Mouse (Mus musculus) hindbrain, embryonic 14.5 days (tissue): ENCODE data around the gene Tas1r1. TPM values are rescaled to one million over a fixed set of nuclear protein-coding genes. Genes with fewer than 3 reads are reported as not detected.

ENCODE experiments used
- ATAC-seq: fragments of 200-750 bp; cut with Nextera tagmentation; 2 replicates; pipeline ENCODE4 v1.8.0; 2017; ENCODE audit warnings: moderate number of reproducible peaks, mild to moderate bottlenecking, moderate TSS enrichment, moderate library complexity; ENCODE audit not compliant: low FRiP score
- DNase-seq: peaks from one replicate; pipeline ENCODE4 v3.0.0-alpha.2; 2015; ENCODE audit warnings: low spot score
- H3K27ac ChIP-seq: fragments of 300-500 bp; sonication (generic); 2 replicates; pipeline ENCODE4 v1.5.1; 2014; ENCODE audit warnings: mild to moderate bottlenecking, moderate library complexity
- H3K27me3 ChIP-seq: fragments of 300-500 bp; sonication (generic); 2 replicates; pipeline ENCODE4 v1.6.1; 2014; ENCODE audit warnings: mild to moderate bottlenecking, low read length, mixed read lengths; ENCODE audit not compliant: control insufficient read depth, insufficient read depth
- H3K36me3 ChIP-seq: fragments of 300-500 bp; sonication (generic); replicated peaks from 2 replicates; pipeline ENCODE4 v1.6.1; 2014; ENCODE audit not compliant: control insufficient read depth, insufficient read depth
- H3K4me1 ChIP-seq: fragments of 300-500 bp; sonication (generic); replicated peaks from 2 replicates; pipeline ENCODE4 v1.6.1; 2014; ENCODE audit warnings: antibody characterized with exemption, low read length, mixed read lengths; ENCODE audit not compliant: control insufficient read depth, insufficient read depth
- H3K4me2 ChIP-seq: fragments of 300-500 bp; sonication (generic); replicated peaks from 2 replicates; pipeline ENCODE4 v1.6.1; 2014; ENCODE audit warnings: mild to moderate bottlenecking, moderate library complexity
- H3K4me3 ChIP-seq: fragments of 300-500 bp; sonication (generic); replicated peaks from 2 replicates; pipeline ENCODE4 v1.5.1; 2014; ENCODE audit warnings: mild to moderate bottlenecking, low read length
- H3K9ac ChIP-seq: fragments of 300-500 bp; sonication (generic); 2 replicates; pipeline ENCODE4 v1.6.1; 2014
- H3K9me3 ChIP-seq: fragments of 300-500 bp; sonication (generic); 2 replicates; pipeline ENCODE4 v1.6.1; 2016; ENCODE audit warnings: low read length; ENCODE audit not compliant: control insufficient read depth
- WGBS: fragments of 180-500 bp; shearing (Covaris S2); extraction: QIAGEN DNeasy Blood & Tissue Kit; methylation state at CpG from one replicate; pipeline ENCODE4 v1.1.7; 2014; 5-methylcytosine and 5-hydroxymethylcytosine counted together
- polyA plus RNA-seq: library from polyadenylated mRNA; unstranded; fragments of >200 nt; fragmentation: Nextera tagmentation; extraction: Ambion mirVana; gene quantifications from 2 replicates; pipeline ENCODE4 v1.2.1, GENCODE M21; 2014

Tas1r1 gene
- polyA plus RNA-seq, 1 experiment from 2014 or later = 1.0 TPM

DNA sequence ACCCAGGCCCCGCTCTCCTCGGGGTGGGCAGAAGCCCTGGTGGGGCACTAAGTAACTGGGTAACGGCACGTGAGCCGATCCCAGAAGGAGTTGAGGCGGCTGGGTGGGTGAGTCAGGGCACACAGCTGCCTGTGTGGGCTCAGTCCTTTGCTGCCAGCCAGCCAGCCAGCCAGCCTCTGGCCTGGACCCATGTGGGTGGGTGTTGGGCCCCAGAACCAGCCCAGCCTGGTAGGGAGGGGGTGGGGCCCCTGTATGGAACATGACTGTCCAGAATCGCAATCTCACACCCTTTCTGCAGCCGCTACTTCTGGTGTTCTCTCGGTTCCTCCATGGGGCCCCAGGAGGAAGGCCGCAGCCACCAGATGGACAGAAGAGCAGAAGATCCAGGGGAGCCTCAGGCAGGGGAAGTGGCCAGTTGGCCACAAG lies 39.8 kb upstream of the Tas1r1 start:
- H3K4me3 ChIP-seq = no peak overlapping the region
- no peaks in the 10 kb centered on the region for H3K4me1 ChIP-seq
- no peak overlapping the region for H3K4me2 ChIP-seq
- no peaks in the 10 kb centered on the region for H3K36me3 ChIP-seq
- H3K9ac ChIP-seq = no peak overlapping the region
- DNase-seq = no peak
- no peak overlapping the region for H3K27ac ChIP-seq
- WGBS = 90% methylated on average over 10 of the region's 10 CpGs
- no peak for ATAC-seq
- no peaks in the 10 kb centered on the region for H3K9me3 ChIP-seq
- no peaks in the 10 kb centered on the region for H3K27me3 ChIP-seq

DNA sequence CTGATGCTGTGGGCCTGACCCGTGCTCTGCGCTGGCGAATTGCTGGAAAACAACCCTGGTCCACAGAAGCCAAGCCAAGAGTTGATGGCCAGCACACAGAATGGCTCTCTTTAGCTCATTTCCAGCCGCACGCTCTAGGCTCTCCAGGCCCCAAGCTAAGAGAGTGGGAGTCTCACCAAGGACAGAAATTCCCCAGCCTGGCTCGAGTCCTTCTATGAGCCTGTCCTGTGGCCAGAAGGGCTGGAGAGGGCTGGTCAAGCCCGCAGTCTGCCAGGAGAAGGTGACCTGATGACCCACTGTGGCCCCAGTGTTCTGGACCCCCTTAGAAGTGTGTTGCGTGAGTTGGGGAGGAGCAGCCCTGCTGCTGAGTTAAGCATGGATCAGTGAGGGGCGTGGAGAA lies 38.8 kb upstream of the Tas1r1 start:
- no peaks in the 10 kb centered on the region for H3K27me3 ChIP-seq
- H3K4me2 ChIP-seq = no peak overlapping the region
- H3K4me3 ChIP-seq = no peak overlapping the region
- no peak for DNase-seq
- H3K4me1 ChIP-seq = peaks cover 5% of the 10 kb centered on the region; the same call in 1 of the 2 replicates
- H3K9me3 ChIP-seq = no peaks in the 10 kb centered on the region
- 88% methylated on average over 9 of the region's 9 CpGs for WGBS
- H3K9ac ChIP-seq = no peak overlapping the region
- H3K27ac ChIP-seq = no peak overlapping the region
- no peaks in the 10 kb centered on the region for H3K36me3 ChIP-seq
- ATAC-seq = no peak

DNA sequence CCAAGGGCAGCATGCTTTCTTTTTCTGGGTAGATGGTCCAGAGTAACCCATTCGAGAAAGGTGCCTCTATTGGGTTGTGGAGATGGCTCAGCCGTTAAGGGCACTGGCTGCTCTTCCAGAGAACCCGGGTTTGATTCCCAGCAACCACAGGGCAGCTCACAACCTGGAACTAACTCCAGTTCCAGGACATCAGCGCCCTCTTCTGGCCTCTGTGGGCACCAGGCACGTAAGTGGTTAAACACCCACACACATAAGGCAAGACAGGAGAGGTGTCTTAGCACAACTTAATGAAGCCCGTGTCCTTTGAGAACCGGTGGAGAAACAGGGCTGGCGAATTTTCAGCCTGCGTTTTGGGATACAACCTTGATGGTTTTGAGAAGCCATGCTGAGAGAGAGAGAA lies 36.2 kb upstream of the Tas1r1 start:
- H3K9me3 ChIP-seq = no peaks in the 10 kb centered on the region
- H3K4me1 ChIP-seq = peaks cover 5% of the 10 kb centered on the region; the same call in 1 of the 2 replicates
- no peak overlapping the region for H3K4me2 ChIP-seq
- H3K4me3 ChIP-seq = no peak overlapping the region
- H3K27me3 ChIP-seq = no peaks in the 10 kb centered on the region
- DNase-seq (no peak), ATAC-seq (no peak)
- 87% methylated on average over 9 of the region's 9 CpGs for WGBS
- no peak overlapping the region for H3K27ac ChIP-seq
- no peaks in the 10 kb centered on the region for H3K36me3 ChIP-seq
- H3K9ac ChIP-seq = no peak overlapping the region

DNA sequence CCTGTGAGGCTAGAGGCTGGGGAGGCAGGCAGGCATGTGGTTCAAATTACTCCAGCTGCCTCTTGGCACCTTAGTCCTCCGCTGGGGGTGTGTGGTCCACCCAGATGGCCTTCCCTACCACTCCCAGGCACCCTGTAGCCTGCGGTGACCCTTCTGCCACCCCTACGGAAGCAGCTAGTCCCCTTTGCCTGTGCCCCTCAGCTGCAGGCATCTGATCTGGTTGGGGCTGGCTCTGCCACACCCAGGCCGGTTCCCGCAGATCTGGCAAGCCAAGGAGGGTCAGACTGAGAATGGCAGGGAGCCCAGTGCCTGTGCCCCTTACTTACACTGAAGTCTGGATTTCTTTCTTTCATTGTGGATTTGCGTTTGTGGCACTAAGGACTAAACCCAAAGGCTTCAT lies 35.3 kb upstream of the Tas1r1 start:
- DNase-seq = no peak
- WGBS = 80% methylated on average over 6 of the region's 6 CpGs

DNA sequence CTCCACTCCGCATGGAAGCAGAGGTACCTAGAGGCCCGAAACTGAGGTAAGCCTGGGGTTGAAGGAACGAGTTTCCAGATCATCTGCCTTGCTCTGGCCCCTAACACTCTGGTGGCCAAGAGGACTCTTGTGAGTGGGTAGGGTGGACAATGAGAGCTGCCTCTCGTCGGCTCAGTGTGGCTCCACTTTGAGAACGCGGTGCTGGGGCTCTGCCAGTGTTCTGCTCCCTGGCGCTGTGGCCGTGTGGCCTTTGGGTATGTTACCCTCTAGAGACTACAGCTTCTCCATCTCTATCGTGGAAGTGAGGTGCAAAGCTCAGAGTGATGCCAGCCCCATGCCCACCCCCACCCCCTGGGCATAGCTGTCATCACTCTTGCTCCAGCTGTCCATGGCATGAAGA lies 34.3 kb upstream of the Tas1r1 start:
- H3K4me3 ChIP-seq = no peak overlapping the region
- H3K36me3 ChIP-seq = no peaks in the 10 kb centered on the region
- ATAC-seq = peak; percentile 34; the same call in 1 of the 2 replicates
- no peaks in the 10 kb centered on the region for H3K27me3 ChIP-seq
- DNase-seq = no peak
- H3K4me2 ChIP-seq = peak overlapping the region; percentile 10; the same call in 1 of the 2 replicates
- no peaks in the 10 kb centered on the region for H3K9me3 ChIP-seq
- 48% methylated on average over 10 of the region's 10 CpGs for WGBS
- H3K9ac ChIP-seq = no peak overlapping the region
- H3K4me1 ChIP-seq = peaks cover 5% of the 10 kb centered on the region; the same call in 1 of the 2 replicates
- no peak overlapping the region for H3K27ac ChIP-seq

More for the DNA sequence above, 35.3 kb upstream of the Tas1r1 start:
- Histone ChIP-seq H3K9ac (no peak overlapping the region), H3K4me2 (no peak overlapping the region), H3K36me3 (no peaks in the 10 kb centered on the region), H3K27ac (no peak overlapping the region), H3K9me3 (no peaks in the 10 kb centered on the region), H3K27me3 (no peaks in the 10 kb centered on the region), H3K4me3 (no peak overlapping the region), H3K4me1 (peaks cover 5% of the 10 kb centered on the region; the same call in 1 of the 2 replicates)
- no peak for ATAC-seq

DNA sequence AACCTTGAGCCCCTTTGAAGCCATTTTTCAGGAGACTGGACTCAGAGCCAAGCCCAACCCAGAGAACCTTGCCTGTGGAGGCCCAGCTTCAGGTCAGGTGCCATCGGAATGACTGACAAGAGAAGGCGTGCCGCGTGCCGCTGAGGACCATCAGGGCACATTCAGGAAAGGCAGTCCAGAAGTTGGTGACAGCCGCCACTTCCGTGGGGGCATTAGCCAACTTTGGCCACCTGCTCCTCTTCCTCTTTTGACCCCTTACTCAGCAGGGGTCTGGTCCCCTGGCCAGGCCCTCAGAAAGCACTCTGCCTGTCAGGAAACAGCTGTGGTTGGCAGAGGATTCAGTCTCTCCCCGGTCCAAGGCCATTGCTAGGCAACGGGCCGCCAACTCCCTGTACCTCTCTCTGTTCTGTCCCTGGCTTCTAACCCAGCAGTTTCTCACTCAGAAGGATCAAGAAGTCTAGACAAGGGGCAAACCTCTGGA lies 33.8 kb upstream of the Tas1r1 start, which contains the start of gene Plekhg5:
TSS of gene Plekhg5 (plus strand) at position 378 of the 481 bp plus-strand sequence.
- 41% methylated on average over 10 of the region's 10 CpGs for WGBS
- no peaks in the 10 kb centered on the region for H3K9me3 ChIP-seq
- H3K4me2 ChIP-seq = peak within 1 kb of the TSS; percentile 10; the same call in 1 of the 2 replicates
- ATAC-seq (peak; percentile 51; the same call in 1 of the 2 replicates), DNase-seq (peak; percentile 49)
- no peak within 1 kb of the TSS for H3K9ac ChIP-seq
- H3K36me3 ChIP-seq = no peaks in the 10 kb centered on the region
- no peaks in the 10 kb centered on the region for H3K27me3 ChIP-seq
- no peak within 1 kb of the TSS for H3K27ac ChIP-seq
- no peak within 1 kb of the TSS for H3K4me3 ChIP-seq
- peaks cover 5% of the 10 kb centered on the region; the same call in 1 of the 2 replicates for H3K4me1 ChIP-seq

DNA sequence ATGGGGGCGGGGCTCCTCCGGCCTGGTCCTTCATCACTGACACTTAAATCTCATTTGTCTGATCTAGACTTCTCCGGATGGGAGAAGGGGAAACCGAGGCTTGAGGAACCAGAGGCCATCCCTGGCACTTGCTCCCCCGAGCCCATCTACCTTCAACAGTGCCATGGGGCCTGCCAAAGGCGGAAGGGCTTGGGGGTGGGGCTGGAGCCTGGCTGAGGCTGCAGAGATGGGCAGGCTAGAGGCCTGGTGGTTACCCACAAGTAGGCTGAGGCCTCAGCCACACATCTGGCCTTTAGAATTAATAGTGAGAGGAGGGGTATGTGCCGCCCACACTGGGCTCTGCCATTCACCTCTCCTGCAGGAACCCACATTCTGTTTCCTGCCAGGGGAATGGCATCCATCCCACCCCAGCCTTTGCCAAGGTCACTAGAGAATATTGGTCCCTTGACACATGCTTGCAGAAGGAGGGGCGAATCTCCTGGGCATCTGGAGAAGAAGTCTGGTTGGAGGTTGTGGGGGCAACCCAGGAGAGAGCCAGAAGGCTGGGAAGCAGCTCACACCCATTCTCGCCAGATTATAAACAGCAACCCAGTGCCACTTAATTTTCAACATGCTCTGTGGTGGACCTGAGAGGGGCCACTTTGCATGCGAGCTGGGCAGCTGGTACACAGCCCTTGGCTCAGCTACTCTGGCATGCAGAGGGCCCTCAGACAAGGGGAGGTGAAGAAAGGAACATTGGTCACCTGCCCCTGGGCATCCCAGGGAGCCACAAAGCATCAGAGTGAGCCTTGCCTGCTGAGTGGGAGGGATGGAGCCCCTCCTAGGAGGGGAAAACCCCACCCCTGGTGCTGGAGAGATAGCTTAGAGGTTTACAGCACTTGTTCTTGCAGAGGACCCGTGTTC lies 32.4 kb upstream of the Tas1r1 start:
- ATAC-seq (no peak), DNase-seq (no peak)
- Histone ChIP-seq H3K4me3 (no peak overlapping the region), H3K27me3 (no peaks in the 10 kb centered on the region), H3K27ac (no peak overlapping the region), H3K9ac (no peak overlapping the region), H3K36me3 (no peaks in the 10 kb centered on the region), H3K4me1 (peaks cover 5% of the 10 kb centered on the region; the same call in 1 of the 2 replicates), H3K4me2 (no peak overlapping the region), H3K9me3 (no peaks in the 10 kb centered on the region)
- 78% methylated on average over 11 of the region's 11 CpGs for WGBS

DNA sequence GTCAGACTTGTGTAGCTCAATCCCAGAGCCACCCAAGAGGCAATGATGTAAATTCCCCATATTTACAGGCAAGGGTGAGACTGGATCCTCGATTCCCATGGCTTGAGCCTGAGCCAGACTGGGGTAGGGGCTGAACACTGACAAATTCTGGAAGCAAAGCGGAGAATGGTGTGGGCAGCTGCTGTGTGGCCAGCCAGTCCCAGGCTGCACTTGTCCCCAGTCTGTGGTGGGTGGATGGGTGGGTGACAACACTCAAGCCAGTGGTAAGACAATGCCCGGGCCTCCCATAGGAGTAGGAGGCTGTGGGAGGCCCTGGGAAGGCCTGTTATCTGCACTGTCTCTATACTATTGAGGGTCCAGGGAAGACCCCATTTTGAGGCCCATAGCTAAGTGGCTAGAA lies 30.9 kb upstream of the Tas1r1 start:
- Histone ChIP-seq H3K27me3 (no peaks in the 10 kb centered on the region), H3K4me2 (no peak overlapping the region), H3K4me3 (no peak overlapping the region), H3K9me3 (no peaks in the 10 kb centered on the region), H3K36me3 (no peaks in the 10 kb centered on the region), H3K9ac (no peak overlapping the region), H3K4me1 (peaks cover 5% of the 10 kb centered on the region; the same call in 1 of the 2 replicates), H3K27ac (no peak overlapping the region)
- 87% methylated on average over 3 of the region's 3 CpGs for WGBS
- DNase-seq (no peak), ATAC-seq (no peak)

DNA sequence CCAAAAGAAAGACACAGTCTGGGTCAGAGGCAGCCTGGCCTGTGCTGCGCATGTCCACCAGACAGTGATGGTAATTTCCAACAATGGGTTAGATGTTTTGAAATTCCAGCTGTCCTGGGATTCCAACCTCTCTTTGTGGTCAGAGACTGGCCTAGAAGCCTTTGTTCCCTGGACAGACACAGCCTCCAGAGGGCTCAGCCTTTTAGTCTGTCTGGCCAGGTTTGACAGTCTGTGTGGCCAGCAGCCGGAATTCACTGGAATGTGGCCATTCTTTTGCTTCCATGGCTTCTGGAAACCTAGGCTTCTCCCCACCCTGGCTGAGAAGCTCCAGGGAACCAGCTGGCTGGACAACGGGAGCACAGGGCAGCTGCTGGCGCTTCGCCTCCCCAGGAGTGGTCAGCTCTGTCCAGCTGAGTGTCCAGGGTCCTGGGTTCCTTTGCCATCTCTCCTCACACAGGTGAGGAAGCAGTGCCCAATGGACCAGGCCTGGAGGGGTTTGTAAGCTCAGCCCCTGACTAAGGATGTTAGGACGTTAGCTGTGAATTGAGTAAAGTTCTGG lies 29.9 kb upstream of the Tas1r1 start:
- no peak for ATAC-seq
- 65% methylated on average over 6 of the region's 6 CpGs for WGBS

More for the DNA sequence above, 29.9 kb upstream of the Tas1r1 start:
- H3K9ac ChIP-seq = no peak overlapping the region
- H3K4me3 ChIP-seq = no peak overlapping the region
- H3K27me3 ChIP-seq = no peaks in the 10 kb centered on the region
- no peak overlapping the region for H3K4me2 ChIP-seq
- H3K36me3 ChIP-seq = no peaks in the 10 kb centered on the region
- H3K4me1 ChIP-seq = peaks cover 5% of the 10 kb centered on the region; the same call in 1 of the 2 replicates
- H3K9me3 ChIP-seq = no peaks in the 10 kb centered on the region
- DNase-seq = no peak
- no peak overlapping the region for H3K27ac ChIP-seq
